Mouse (Mus musculus) brain, adult 2 months (tissue): Measurements from ENCODE around the gene Chrm3.

Experiments used
- DNase-seq: peaks from one replicate; pipeline ENCODE4 v3.0.0; 2011; ENCODE audit warnings: low read depth, low spot score

Chrm3 gene

GRCm38 (mm10) chr13:10236279-10236678 is 124.4 kb downstream of the Chrm3 start:
- peak; percentile 76 for DNase-seq

GRCm38 (mm10) chr13:10235391-10236169 is 125.1 kb downstream of the Chrm3 start:
- DNase-seq, result peak; percentile 76

GRCm38 (mm10) chr13:10220403-10220802 is 140.2 kb downstream of the Chrm3 start:
- no peak for DNase-seq

GRCm38 (mm10) chr13:10212112-10212511 is 148.5 kb downstream of the Chrm3 start:
- no peak for DNase-seq

- DNase-seq, result no peak
These were observed 150.0 kb downstream of the Chrm3 start for GRCm38 (mm10) chr13:10210522-10211244.

- peak; percentile 65 for DNase-seq
These were observed 161.3 kb downstream of the Chrm3 start for GRCm38 (mm10) chr13:10199206-10199956.

- peak; percentile 70 for DNase-seq
These were observed 170.8 kb downstream of the Chrm3 start for GRCm38 (mm10) chr13:10189829-10190228.

- DNase-seq, result peak; percentile 39
These were observed 172.7 kb downstream of the Chrm3 start for GRCm38 (mm10) chr13:10187926-10188325.

- peak; percentile 53 for DNase-seq
These were observed 176.8 kb downstream of the Chrm3 start for GRCm38 (mm10) chr13:10183837-10184236.

- no peak for DNase-seq
These were observed 177.9 kb downstream of the Chrm3 start for GRCm38 (mm10) chr13:10182756-10183155.

- peak; percentile 51 for DNase-seq
These were observed 190.1 kb downstream of the Chrm3 start for GRCm38 (mm10) chr13:10170529-10170928.

- peak; percentile 61 for DNase-seq
These were observed 197.3 kb downstream of the Chrm3 start for GRCm38 (mm10) chr13:10163354-10163753.

- peak; percentile 62 for DNase-seq
These were observed 203.2 kb downstream of the Chrm3 start for GRCm38 (mm10) chr13:10157496-10157895.

- peak; percentile 40 for DNase-seq
These were observed 220.1 kb downstream of the Chrm3 start for GRCm38 (mm10) chr13:10140573-10140972.

GRCm38 (mm10) chr13:10138878-10139277 is 221.8 kb downstream of the Chrm3 start:
- DNase-seq, result no peak

- DNase-seq, result no peak
These were observed 229.6 kb downstream of the Chrm3 start for GRCm38 (mm10) chr13:10131064-10131463.

- DNase-seq, result peak; percentile 42
These were observed 248.4 kb downstream of the Chrm3 start for GRCm38 (mm10) chr13:10112211-10112610.

- DNase-seq, result peak; percentile 22
These were observed 251.1 kb downstream of the Chrm3 start for GRCm38 (mm10) chr13:10109542-10109941.

GRCm38 (mm10) chr13:10107331-10107730 is 253.3 kb downstream of the Chrm3 start:
- DNase-seq, result no peak

GRCm38 (mm10) chr13:10090778-10091177 is 269.9 kb downstream of the Chrm3 start:
- no peak for DNase-seq

GRCm38 (mm10) chr13:10086336-10086735 is 274.3 kb downstream of the Chrm3 start:
- DNase-seq, result peak; percentile 74

GRCm38 (mm10) chr13:10081896-10082426 is 278.7 kb downstream of the Chrm3 start:
- DNase-seq, result no peak
